Comparison of ENCODE assay signal across 29 mouse cellular contexts in genomic region chr11:116928031-116928430, GRCm38 (mm10). TPM values are rescaled to one million over a fixed set of nuclear protein-coding genes. Genes with fewer than 3 reads are reported as not detected.
"Had no signal": no experiment of that assay in that cellular context is flagged by ENCODE, and none has a peak within 500 bp of the region (broad histone marks: within the 10 kb centered on the region; RNA-seq: fewer than 3 reads in every experiment).

No protein-coding gene starts in this region.

- H3K4me1 ChIP-seq: heart, embryonic 15.5 days; kidney, embryonic 15.5 days; liver, embryonic 12.5 days had no signal

- H3K9me3 ChIP-seq: heart, embryonic 13.5 days; heart, embryonic 15.5 days; hindbrain, embryonic 15.5 days; kidney, embryonic 15.5 days; limb, embryonic 13.5 days; limb, embryonic 15.5 days; liver, embryonic 12.5 days had no signal

- H3K4me3 ChIP-seq: heart, adult 2 months; heart, embryonic 13.5 days; heart, embryonic 15.5 days; hindbrain, embryonic 15.5 days; kidney, embryonic 15.5 days; limb, embryonic 13.5 days; limb, embryonic 15.5 days; liver, embryonic 12.5 days had no signal

- H3K36me3 ChIP-seq: heart, embryonic 13.5 days; heart, embryonic 15.5 days; kidney, embryonic 15.5 days; limb, embryonic 13.5 days; limb, embryonic 15.5 days; liver, embryonic 12.5 days had no signal

- H3K4me2 ChIP-seq: heart, embryonic 11.5 days; heart, embryonic 13.5 days; heart, embryonic 15.5 days; hindbrain, embryonic 15.5 days; kidney, embryonic 15.5 days; limb, embryonic 13.5 days; limb, embryonic 15.5 days; liver, embryonic 12.5 days had no signal

- H3K27me3 ChIP-seq: hindbrain, embryonic 15.5 days; limb, embryonic 15.5 days had no signal

- ATAC-seq: intestine, embryonic 16.5 days; liver, embryonic 12.5 days had no signal

- H3K27ac ChIP-seq: heart, adult 2 months; heart, embryonic 13.5 days; heart, embryonic 15.5 days; hindbrain, embryonic 15.5 days; kidney, embryonic 15.5 days; kidney, postnatal 0 days; limb, embryonic 13.5 days; limb, embryonic 15.5 days; liver, embryonic 12.5 days; liver, embryonic 14.5 days had no signal

- H3K9ac ChIP-seq: heart, embryonic 13.5 days; heart, embryonic 15.5 days; hindbrain, embryonic 15.5 days; kidney, embryonic 15.5 days; limb, embryonic 13.5 days; limb, embryonic 15.5 days; liver, embryonic 12.5 days; liver, embryonic 14.5 days had no signal

- DNase-seq: gastrocnemius, postnatal 14 days; gastrocnemius, postnatal 36 days; heart, adult 11 months; heart, adult 2 months; heart, postnatal 14 days; heart, postnatal 36 days; kidney, adult 11 months; kidney, adult 2 months; kidney, adult 9 months; kidney, postnatal 14 days; kidney, postnatal 36 days; layer of hippocampus, adult 9-11 months; layer of hippocampus, postnatal 36 days had no signal

RNA-seq across cellular contexts. Expression of gene Mgat5b, which starts 9.4 kb away (rescaled TPM):
- total RNA-seq: gastrocnemius, adult 18-20 months; gastrocnemius, adult 8-10 months; gastrocnemius, postnatal 36 days; hematopoietic stem cell, adult 5-6 weeks; liver, adult 2 months had no signal
- polyA plus RNA-seq: liver, adult 2 months; liver, embryonic 12.5 days; liver, embryonic 14.5 days; liver, embryonic 16.5 days had no signal
